Mouse (Mus musculus) cerebellum, adult 8-10 months (tissue): ENCODE data around the gene Pga5.
A peak's percentile ranks its signal among the peaks of the same experiment; 100 is the strongest.

Experiments
- DNase-seq: peaks from one replicate; pipeline ENCODE4 v3.0.0; 2022

Gene Pga5

GRCm38 (mm10) chr19:10661919-10662318 is 16.0 kb downstream of the Pga5 start:
- DNase-seq, result no peak

DNA sequence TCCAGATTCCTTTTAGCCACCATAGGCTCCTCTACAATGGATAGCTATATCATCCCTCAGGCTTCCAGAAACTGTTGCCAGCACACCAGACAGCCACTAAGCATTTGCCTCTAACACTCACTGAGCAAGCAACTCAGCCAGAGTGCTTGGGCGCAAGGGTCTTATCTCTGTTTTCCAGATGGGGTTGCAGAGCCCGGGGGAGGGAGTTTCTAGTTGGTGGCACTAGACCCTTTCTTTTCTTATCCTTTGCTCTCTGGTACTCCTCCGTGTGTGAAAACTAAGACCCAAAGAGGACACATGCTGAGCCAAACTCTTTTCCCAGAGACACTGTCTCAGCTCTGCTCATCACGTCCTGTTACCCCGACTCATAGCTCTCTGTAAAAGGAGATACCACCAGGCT is 16.5 kb downstream of the Pga5 start:
- DNase-seq, result no peak

DNA sequence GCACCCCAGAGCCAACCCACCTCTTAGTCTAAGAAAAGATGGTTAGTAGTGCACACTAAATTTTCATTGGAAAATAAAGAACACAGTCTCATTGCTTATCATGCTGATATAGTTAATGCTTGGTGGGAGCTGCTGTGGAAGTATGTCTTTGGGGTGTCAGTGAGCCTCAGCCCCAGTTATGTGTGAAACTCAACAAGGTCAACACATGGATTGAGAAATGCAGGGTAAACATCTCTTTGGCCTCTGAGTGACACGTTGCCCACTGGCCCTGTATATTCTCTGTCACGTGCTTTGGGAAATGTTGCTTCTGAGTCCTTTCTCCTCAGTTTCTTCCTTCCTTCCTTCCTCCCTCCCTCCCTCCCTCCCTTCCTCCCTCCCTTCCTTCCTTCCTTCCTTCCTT is 19.5 kb downstream of the Pga5 start:
- DNase-seq, result no peak

- no peak for DNase-seq
Measured at GRCm38 (mm10) chr19:10657742-10658141, 20.1 kb downstream of the Pga5 start.

GRCm38 (mm10) chr19:10656058-10656457 is 21.8 kb downstream of the Pga5 start:
- no peak for DNase-seq

DNA sequence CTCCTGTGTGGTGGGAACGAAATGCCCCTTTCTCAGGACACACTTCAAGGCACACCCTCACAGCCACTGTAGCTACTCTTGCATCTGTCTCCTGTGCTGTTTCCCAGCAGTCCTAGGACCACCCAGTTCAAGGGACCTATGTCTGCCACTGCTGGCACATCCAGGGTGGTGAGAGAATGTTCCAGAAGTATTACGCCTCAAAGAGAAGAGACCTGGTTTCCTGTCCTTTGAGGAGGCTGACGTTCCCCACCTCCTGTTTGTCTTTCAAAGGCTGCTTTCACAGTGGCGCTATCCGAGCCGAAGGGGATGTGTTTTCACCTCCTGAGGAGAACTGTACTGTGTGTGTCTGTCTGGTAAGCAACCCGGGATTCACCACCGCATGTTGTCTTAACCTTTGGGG is 29.7 kb downstream of the Pga5 start:
- no peak for DNase-seq

- DNase-seq, result no peak
Measured at GRCm38 (mm10) chr19:10645616-10646015, 32.3 kb downstream of the Pga5 start.

- no peak for DNase-seq
Measured at GRCm38 (mm10) chr19:10640589-10641378, 37.1 kb downstream of the Pga5 start.

DNA sequence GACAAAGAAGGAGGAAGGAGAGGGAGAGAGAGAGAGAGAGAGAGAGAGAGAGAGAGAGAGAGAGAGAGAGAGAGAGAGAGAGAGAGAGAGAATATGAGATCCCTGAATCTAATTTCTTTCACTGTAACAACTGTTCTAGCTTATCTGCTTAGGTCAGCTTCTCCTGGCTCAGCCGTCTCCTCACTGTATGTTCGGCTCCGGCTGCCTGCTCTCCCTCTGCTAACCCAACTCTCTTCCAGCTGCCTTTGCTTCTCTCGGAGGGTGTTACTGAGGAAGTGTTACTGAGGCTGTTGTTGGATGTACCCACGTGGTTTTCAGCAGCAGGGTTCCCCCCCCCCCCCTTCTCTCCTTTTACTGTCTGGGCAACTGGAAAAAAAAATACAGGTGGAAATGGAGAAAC is 37.8 kb downstream of the Pga5 start:
- no peak for DNase-seq

DNA sequence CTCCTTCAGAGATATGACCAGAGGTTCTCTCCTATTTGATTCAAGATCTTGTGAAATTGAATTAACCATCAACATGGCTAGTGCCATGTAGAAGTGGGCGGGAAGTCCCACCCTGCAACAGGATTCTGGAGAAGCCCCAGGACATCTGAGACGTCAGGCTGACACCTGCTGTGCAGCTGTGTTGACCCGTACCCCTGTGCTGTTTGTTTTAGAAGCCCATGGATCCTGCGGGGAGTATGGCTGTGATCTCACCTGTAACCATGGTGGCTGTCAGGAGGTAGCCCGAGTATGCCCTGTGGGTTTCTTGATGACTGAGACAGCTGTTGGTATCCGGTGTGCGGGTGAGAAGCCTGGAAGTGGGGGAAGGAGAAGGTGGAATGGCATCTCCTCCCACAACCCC is 40.0 kb downstream of the Pga5 start:
- DNase-seq, result no peak

GRCm38 (mm10) chr19:10634872-10635318 is 43.0 kb downstream of the Pga5 start:
- DNase-seq, result peak; percentile 52

- DNase-seq, result peak; percentile 45
Measured at GRCm38 (mm10) chr19:10634106-10634871, 43.6 kb downstream of the Pga5 start, which contains the start of gene Vwce. Gene Vwce, plus strand, starts transcription at chr19:10634213.
